In the genomic region with DNA sequence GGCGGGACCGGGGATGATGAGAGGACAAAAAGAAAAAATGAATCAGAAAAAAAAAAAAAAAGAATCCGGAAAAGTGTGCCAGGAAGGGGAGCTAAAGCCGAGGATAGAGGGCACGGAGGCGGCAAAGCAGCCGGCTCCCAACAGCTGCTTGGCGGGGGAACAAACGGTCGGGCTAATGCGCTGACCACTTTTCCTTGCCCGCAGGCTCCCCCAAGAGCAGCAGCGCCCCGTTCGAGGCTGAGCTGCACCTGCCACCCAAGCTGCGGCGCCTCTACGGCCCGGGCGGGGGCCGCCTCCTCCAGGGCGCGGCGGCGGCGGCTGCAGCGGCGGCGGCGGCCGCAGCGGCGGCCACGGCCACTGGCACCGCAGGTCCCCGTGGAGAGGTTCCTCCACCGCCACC, we compare ENCODE assay signal across 8 mouse cellular contexts. TPM values are rescaled to one million over a fixed set of nuclear protein-coding genes. Genes with fewer than 3 reads are reported as not detected.
A peak's percentile ranks its signal among the peaks of the same experiment; 100 is the strongest.
DNase-seq lines count a peak whose midpoint lies in the region; ATAC-seq and TF ChIP-seq lines count a peak whose summit lies in the region.

No protein-coding gene starts in this region.

- H3K4me3 ChIP-seq in kidney, postnatal 0 days (replicated peaks; ENCODE audit: low read depth, low read length): peak overlapping the region; percentile 31
- peak overlapping the region; percentile 23 for H3K4me3 ChIP-seq in embryonic facial prominence, embryonic 11.5 days (ENCODE audit: low read depth, low read length)
- peak overlapping the region; percentile 22 for H3K4me3 ChIP-seq in intestine, embryonic 14.5 days (ENCODE audit: low read depth, low read length)
- H3K4me3 ChIP-seq in neural tube, embryonic 11.5 days (ENCODE audit: low read depth, low read length): peak overlapping the region; percentile 32

- intact Hi-C loops in left cerebral cortex, postnatal 25 days (cut with DNase I): loop anchor here (5.0 kb wide), 1 partner anchor 599 kb away; no protein-coding TSS in a partner anchor

- no peak for TF ChIP-seq CTCF in kidney, postnatal 0 days (IDR thresholded peaks at IDR 0.05; ENCODE audit: low read depth)

- H3K4me2 ChIP-seq in kidney, postnatal 0 days (ENCODE audit: low read length): peak overlapping the region; percentile 57
- peak overlapping the region; percentile 28 for H3K4me2 ChIP-seq in embryonic facial prominence, embryonic 11.5 days (ENCODE audit: low read depth, low read length)
- peak overlapping the region; percentile 40 for H3K4me2 ChIP-seq in intestine, embryonic 14.5 days (ENCODE audit: low read length)
- peak overlapping the region; percentile 47 for H3K4me2 ChIP-seq in neural tube, embryonic 11.5 days (ENCODE audit: low read depth)

- H3K27me3 ChIP-seq in kidney, postnatal 0 days (ENCODE audit: insufficient read depth, low read length): peaks cover 48% of the 10 kb centered on the region
- peaks cover 45% of the 10 kb centered on the region for H3K27me3 ChIP-seq in embryonic facial prominence, embryonic 11.5 days (ENCODE audit: control insufficient read depth, insufficient read depth, low read length)
- peaks cover 98% of the 10 kb centered on the region for H3K27me3 ChIP-seq in intestine, embryonic 14.5 days (replicated peaks; ENCODE audit: control insufficient read depth, insufficient read depth, low read length)
- peaks cover 85% of the 10 kb centered on the region for H3K27me3 ChIP-seq in neural tube, embryonic 11.5 days (ENCODE audit: control insufficient read depth, insufficient read depth, low read length)

- no peaks in the 10 kb centered on the region for H3K4me1 ChIP-seq in kidney, postnatal 0 days (replicated peaks; ENCODE audit: insufficient read depth, low read length)
- no peaks in the 10 kb centered on the region; the same call in 1 of the 2 replicates for H3K4me1 ChIP-seq in embryonic facial prominence, embryonic 11.5 days (ENCODE audit: control insufficient read depth, insufficient read depth, low read length)
- H3K4me1 ChIP-seq in intestine, embryonic 14.5 days (replicated peaks; ENCODE audit: control insufficient read depth, insufficient read depth, low read length): no peaks in the 10 kb centered on the region
- no peaks in the 10 kb centered on the region; the same call in 1 of the 2 replicates for H3K4me1 ChIP-seq in neural tube, embryonic 11.5 days (ENCODE audit: control insufficient read depth, insufficient read depth, low read length)

- ATAC-seq in kidney, postnatal 0 days (replicated peaks; ENCODE audit: low FRiP score, low read depth): no peak
- no peak for ATAC-seq in embryonic facial prominence, embryonic 11.5 days (replicated peaks; ENCODE audit: insufficient number of reproducible peaks, low FRiP score, low TSS enrichment, low read depth)
- ATAC-seq in intestine, embryonic 14.5 days (replicated peaks; ENCODE audit: low FRiP score, low TSS enrichment, low read depth): no peak
- no peak for ATAC-seq in neural tube, embryonic 11.5 days (ENCODE audit: insufficient read depth, low FRiP score, low TSS enrichment)

- no peaks in the 10 kb centered on the region for H3K9me3 ChIP-seq in kidney, postnatal 0 days (replicated peaks; ENCODE audit: low read length)
- H3K9me3 ChIP-seq in embryonic facial prominence, embryonic 11.5 days (replicated peaks; ENCODE audit: control insufficient read depth, low read length): no peaks in the 10 kb centered on the region
- H3K9me3 ChIP-seq in intestine, embryonic 14.5 days (ENCODE audit: control insufficient read depth, low read length): no peaks in the 10 kb centered on the region
- H3K9me3 ChIP-seq in neural tube, embryonic 11.5 days (ENCODE audit: control insufficient read depth, low read length): no peaks in the 10 kb centered on the region

- WGBS in kidney, postnatal 0 days: 29% methylated on average over 25 of the region's 37 CpGs
- WGBS in embryonic facial prominence, embryonic 11.5 days: 8% methylated on average over 24 of the region's 37 CpGs
- 7% methylated on average over 35 of the region's 37 CpGs for WGBS in intestine, embryonic 14.5 days
- 23% methylated on average over 13 of the region's 37 CpGs for WGBS in neural tube, embryonic 11.5 days

- no peak overlapping the region for H3K9ac ChIP-seq in kidney, postnatal 0 days (ENCODE audit: low read depth, low read length)
- H3K9ac ChIP-seq in embryonic facial prominence, embryonic 11.5 days (replicated peaks; ENCODE audit: low read length): no peak overlapping the region
- no peak overlapping the region for H3K9ac ChIP-seq in intestine, embryonic 14.5 days (ENCODE audit: low read length)
- H3K9ac ChIP-seq in neural tube, embryonic 11.5 days (ENCODE audit: low read length): no peak overlapping the region

- no peak for DNase-seq in kidney, postnatal 0 days (ENCODE audit: low spot score)
- DNase-seq in kidney, adult 9 months: no peak
- DNase-seq in embryonic facial prominence, embryonic 11.5 days (ENCODE audit: low spot score): no peak
- no peak for DNase-seq in intestine, embryonic 14.5 days (ENCODE audit: low spot score)
- DNase-seq in neural tube, embryonic 11.5 days (ENCODE audit: low spot score): no peak
- no peak for DNase-seq in layer of hippocampus, adult 8-10 months (ENCODE audit: low spot score in 2 of 2)
- no peak for DNase-seq in left cerebral cortex, postnatal 25 days (ENCODE audit: low spot score in 2 of 2)
- no peak for DNase-seq in kidney, postnatal 4 days

- H3K36me3 ChIP-seq in kidney, postnatal 0 days (ENCODE audit: insufficient read depth, low read length): no peaks in the 10 kb centered on the region
- no peaks in the 10 kb centered on the region for H3K36me3 ChIP-seq in embryonic facial prominence, embryonic 11.5 days (replicated peaks; ENCODE audit: control insufficient read depth, insufficient read depth, low read depth, low read length)
- H3K36me3 ChIP-seq in intestine, embryonic 14.5 days (ENCODE audit: control insufficient read depth, insufficient read depth, low read length): no peaks in the 10 kb centered on the region
- no peaks in the 10 kb centered on the region for H3K36me3 ChIP-seq in neural tube, embryonic 11.5 days (ENCODE audit: control insufficient read depth, insufficient read depth, low read length)

- H3K27ac ChIP-seq in kidney, postnatal 0 days: no peak overlapping the region
- H3K27ac ChIP-seq in embryonic facial prominence, embryonic 11.5 days (replicated peaks; ENCODE audit: low read depth, low read length): no peak overlapping the region
- no peak overlapping the region for H3K27ac ChIP-seq in intestine, embryonic 14.5 days (ENCODE audit: low read depth)
- H3K27ac ChIP-seq in neural tube, embryonic 11.5 days (ENCODE audit: low read depth, low read length): no peak overlapping the region

RNA-seq across cellular contexts. Expression of a gene that starts 2.1 kb away (rescaled TPM):
- 0.05 and 0.07 TPM in 2 replicates for polyA plus RNA-seq in kidney, postnatal 0 days (2015; fragmentation: Nextera tagmentation; extraction: Ambion mirVana)
- polyA plus RNA-seq in embryonic facial prominence, embryonic 11.5 days (2014; fragmentation: Nextera tagmentation; extraction: Ambion mirVana): 2.1 and 3.2 TPM in 2 replicates
- polyA plus RNA-seq in intestine, embryonic 14.5 days (2014; fragmentation: Nextera tagmentation; extraction: Ambion mirVana): 0.46 TPM in 1 of 2 replicates, not detected in the other
- 1.7 and 1.8 TPM in 2 replicates for polyA plus RNA-seq in neural tube, embryonic 11.5 days (2014; fragmentation: Nextera tagmentation; extraction: Ambion mirVana)
- 10 to 100 TPM; 16.2 to 18.8 (median 17.7) TPM for total RNA-seq in layer of hippocampus, adult 8-10 months (2022)
- total RNA-seq in left cerebral cortex, postnatal 25 days (2021): 10 to 100 TPM; 18.2 to 19.8 TPM
